In genomic region chr9:100548313-100548712, GRCm38 (mm10) we compare ENCODE assay signal across 8 mouse cellular contexts. TPM values are rescaled to one million over a fixed set of nuclear protein-coding genes. Genes with fewer than 3 reads are reported as not detected.
DNase-seq lines count a peak whose midpoint lies in the region; ATAC-seq and TF ChIP-seq lines count a peak whose summit lies in the region.

No protein-coding gene starts in this region.

- no peak overlapping the region for H3K4me3 ChIP-seq in lung, embryonic 14.5 days (ENCODE audit: low read depth, low read length)
- no peak overlapping the region for H3K4me3 ChIP-seq in lung, adult 2 months (replicated peaks; ENCODE audit: extremely low read depth, low read depth, low read length)

- no peak overlapping the region for H3K9ac ChIP-seq in lung, embryonic 14.5 days

- peak; percentile 11 for DNase-seq in embryo, embryonic 11 days
- no peak for DNase-seq in embryo, embryonic 9.5 days (ENCODE audit: extremely low spot score)
- DNase-seq in lung, embryonic 14.5 days, result peak; percentile 46
- DNase-seq in lung, adult 2 months, result no peak
- peak; percentile 27 for DNase-seq in forelimb bud, embryonic 11.5 days (ENCODE audit: low read depth, low spot score)
- peak; percentile 55 for DNase-seq in thymus, postnatal 0 days (ENCODE audit: low spot score)
- DNase-seq in frontal cortex, postnatal 10 days (ENCODE audit: low spot score in 2 of 2), result no peak
- no peak for DNase-seq in adrenal gland, postnatal 4 days (ENCODE audit: low spot score in 2 of 2)

- no peak for ATAC-seq in lung, embryonic 14.5 days (ENCODE audit: insufficient read depth)

- H3K9me3 ChIP-seq in lung, embryonic 14.5 days (ENCODE audit: low read depth, low read length), result peaks cover 6% of the 10 kb centered on the region; the same call in 1 of the 2 replicates

- 91% methylated on average over 2 of the region's 2 CpGs for WGBS in lung, embryonic 14.5 days
- 93% methylated on average over 2 of the region's 2 CpGs for WGBS in lung, adult 2 months

- H3K4me1 ChIP-seq in lung, embryonic 14.5 days (ENCODE audit: insufficient read depth), result no peaks in the 10 kb centered on the region
- peaks cover 2% of the 10 kb centered on the region; the same call in 1 of the 2 replicates for H3K4me1 ChIP-seq in lung, adult 2 months (ENCODE audit: control insufficient read depth, insufficient read depth, low read length)

- TF ChIP-seq POLR2A in lung, adult 2 months (IDR thresholded peaks at IDR 0.05; ENCODE audit: borderline replicate concordance, extremely low read depth, low read depth, low read length), result no peak

- 0 out of 2 replicates have a peak, but pooled peaks cover 5% of the 10 kb centered on the region for H3K36me3 ChIP-seq in lung, embryonic 14.5 days (ENCODE audit: insufficient read depth)

- peak; percentile 62 for TF ChIP-seq CTCF in lung, embryonic 14.5 days (IDR thresholded peaks at IDR 0.05; ENCODE audit: low read depth)
- TF ChIP-seq CTCF in lung, adult 2 months (IDR thresholded peaks at IDR 0.05; ENCODE audit: insufficient read depth, low read length), result no peak

- H3K27ac ChIP-seq in lung, embryonic 14.5 days (ENCODE audit: low read depth), result no peak overlapping the region

- H3K4me2 ChIP-seq in lung, embryonic 14.5 days, result no peak overlapping the region

- no peaks in the 10 kb centered on the region for H3K27me3 ChIP-seq in lung, embryonic 14.5 days (ENCODE audit: insufficient read depth, low read length)

RNA-seq across cellular contexts. Expression of gene Nck1, which starts 2.4 kb away (rescaled TPM):
- polyA plus RNA-seq in lung, embryonic 14.5 days (2014; fragmentation: Nextera tagmentation; extraction: Ambion mirVana), result 71.3 and 77.8 TPM in 2 replicates
- polyA plus RNA-seq in lung, adult 2 months (2012; rRNA removed), result 4.3 and 8.7 TPM in 2 replicates
- 116 and 118 TPM in 2 replicates for polyA plus RNA-seq in thymus, postnatal 0 days (2015; fragmentation: Nextera tagmentation; extraction: Ambion mirVana)
- total RNA-seq in adrenal gland, postnatal 4 days (2021), result 10 to 100 TPM; 47.5 to 48.0 TPM

RNA-seq across cellular contexts. Expression of gene Slc35g2, which starts 22.6 kb away (rescaled TPM):
- polyA plus RNA-seq in lung, embryonic 14.5 days (2014; fragmentation: Nextera tagmentation; extraction: Ambion mirVana), result 7.5 and 8.0 TPM in 2 replicates
- polyA plus RNA-seq in lung, adult 2 months (2012; rRNA removed), result 5.4 and 9.0 TPM in 2 replicates
- polyA plus RNA-seq in thymus, postnatal 0 days (2015; fragmentation: Nextera tagmentation; extraction: Ambion mirVana), result 0.86 and 1.2 TPM in 2 replicates
- total RNA-seq in adrenal gland, postnatal 4 days (2021), result 1 to 10 TPM; 8.7 to 9.5 TPM

RNA-seq across cellular contexts. Expression of gene Stag1, which starts 49.3 kb away (rescaled TPM):
- polyA plus RNA-seq in lung, embryonic 14.5 days (2014; fragmentation: Nextera tagmentation; extraction: Ambion mirVana), result 48.4 and 57.5 TPM in 2 replicates
- polyA plus RNA-seq in lung, adult 2 months (2012; rRNA removed), result 3.0 and 4.2 TPM in 2 replicates
- polyA plus RNA-seq in thymus, postnatal 0 days (2015; fragmentation: Nextera tagmentation; extraction: Ambion mirVana), result 72.9 and 82.1 TPM in 2 replicates
- total RNA-seq in adrenal gland, postnatal 4 days (2021), result 10 to 100 TPM; 56.9 to 57.5 TPM

Comparison
In these comparisons a context has a peak if more than half of its experiments do, and no peak if none do; other contexts are left out.
1. DNase-seq: peak in embryo, embryonic 11 days (single experiment), lung, embryonic 14.5 days (single experiment), forelimb bud, embryonic 11.5 days (single experiment) and thymus, postnatal 0 days (single experiment); none in embryo, embryonic 9.5 days (single experiment), lung, adult 2 months (single experiment), frontal cortex, postnatal 10 days (0 of 2) and adrenal gland, postnatal 4 days (0 of 2).